Mouse (Mus musculus) lung, adult 2 months (tissue): ENCODE measurements around the gene Pkd2l1.
"Not testable (repeated sequence)": the region's sequence is repeated elsewhere in the genome, so short reads cannot be mapped to it uniquely, and the experiment has no call there.

Experiments
- CTCF ChIP-seq: fragments of 200-500 bp; IDR thresholded peaks from 2 replicates; pipeline ENCODE4 v1.5.1; 2011; ENCODE audit warnings: mild to moderate bottlenecking, low read length, control low read depth; ENCODE audit not compliant: insufficient read depth
- POLR2A ChIP-seq: fragments of 200-500 bp; IDR thresholded peaks from 2 replicates; pipeline ENCODE4 v1.6.1; 2011; ENCODE audit warnings: low read depth, mild to moderate bottlenecking, control low read depth, low read length, borderline replicate concordance; ENCODE audit errors: extremely low read depth

DNA sequence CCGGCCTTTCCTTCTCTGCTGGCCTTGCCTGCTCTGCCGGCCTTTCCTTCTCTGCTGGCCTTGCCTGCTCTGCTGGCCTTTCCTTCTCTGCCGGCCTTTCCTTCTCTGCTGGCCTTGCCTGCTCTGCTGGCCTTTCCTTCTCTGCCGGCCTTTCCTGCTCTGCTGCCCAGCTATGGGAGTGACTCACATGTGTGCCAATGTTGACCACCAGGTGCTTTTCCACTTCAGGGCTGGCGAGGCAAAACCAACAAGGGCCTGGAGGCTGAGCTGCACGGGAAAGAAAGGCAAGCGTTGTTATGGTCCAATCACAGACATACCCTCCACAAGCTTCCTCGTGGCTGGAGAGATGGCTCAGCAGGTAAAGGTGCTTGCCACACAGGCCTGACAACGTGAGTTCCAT lies 71.6 kb downstream of the Pkd2l1 start:
- not testable (repeated sequence) for TF ChIP-seq POLR2A, CTCF
